Mouse (Mus musculus): Measurements from ENCODE around the gene Zfp668. TPM values are rescaled to one million over a fixed set of nuclear protein-coding genes. Genes with fewer than 3 reads are reported as not detected.

Zfp668 gene
- polyA plus RNA-seq (2014; fragmentation: Illumina TruSeq; extraction: RNeasy Lipid Tissue Mini Kit (QIAGEN cat#74804); ENCODE audit: low read depth, low replicate concordance), result 3.6 TPM

DNA sequence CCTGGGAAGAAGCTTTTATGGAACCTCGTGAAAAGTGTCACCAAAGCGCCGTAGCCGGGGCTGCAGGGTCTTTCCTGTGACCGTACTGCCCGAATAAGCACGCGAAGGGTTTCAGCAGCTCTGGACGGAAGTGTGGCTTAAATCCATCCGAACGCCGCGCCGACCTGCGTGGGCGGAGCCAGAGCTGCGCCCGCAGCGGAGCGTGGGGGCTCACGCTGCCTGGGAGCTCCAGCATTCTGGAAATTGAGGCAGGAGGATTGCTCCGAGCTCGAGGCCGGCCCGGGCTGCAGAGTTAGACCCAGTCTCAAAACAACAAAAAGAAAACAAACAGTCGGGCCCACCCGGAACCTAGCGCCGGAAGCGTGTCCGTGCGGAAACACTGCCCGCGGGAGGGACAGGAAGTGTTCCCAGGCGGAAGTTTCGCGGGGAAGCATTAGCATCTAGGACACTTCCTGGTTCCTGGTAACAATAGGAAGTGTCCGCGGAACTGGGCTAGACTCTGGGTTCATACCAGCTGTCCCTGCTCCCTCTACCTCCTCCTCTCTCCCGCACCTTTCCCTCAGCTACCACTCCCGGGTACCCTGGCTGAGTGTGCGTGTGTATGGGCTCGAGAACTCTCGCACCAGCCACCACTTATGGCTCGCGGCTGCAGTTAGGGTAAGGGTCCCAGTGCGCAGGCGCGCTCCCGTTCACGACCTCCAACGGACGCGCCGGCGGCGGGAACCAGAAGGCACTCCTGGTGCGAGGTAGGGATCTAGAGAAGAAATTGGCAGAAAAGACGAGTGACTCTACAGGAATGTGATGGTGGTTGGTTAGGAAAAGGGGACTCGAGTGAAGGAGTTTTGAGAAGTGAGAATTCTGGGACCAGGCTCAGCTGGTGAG lies at the start of gene Zfp668:
Zfp668 (minus strand) TSS at position 362 of the 882 bp plus-strand sequence.

DNA sequence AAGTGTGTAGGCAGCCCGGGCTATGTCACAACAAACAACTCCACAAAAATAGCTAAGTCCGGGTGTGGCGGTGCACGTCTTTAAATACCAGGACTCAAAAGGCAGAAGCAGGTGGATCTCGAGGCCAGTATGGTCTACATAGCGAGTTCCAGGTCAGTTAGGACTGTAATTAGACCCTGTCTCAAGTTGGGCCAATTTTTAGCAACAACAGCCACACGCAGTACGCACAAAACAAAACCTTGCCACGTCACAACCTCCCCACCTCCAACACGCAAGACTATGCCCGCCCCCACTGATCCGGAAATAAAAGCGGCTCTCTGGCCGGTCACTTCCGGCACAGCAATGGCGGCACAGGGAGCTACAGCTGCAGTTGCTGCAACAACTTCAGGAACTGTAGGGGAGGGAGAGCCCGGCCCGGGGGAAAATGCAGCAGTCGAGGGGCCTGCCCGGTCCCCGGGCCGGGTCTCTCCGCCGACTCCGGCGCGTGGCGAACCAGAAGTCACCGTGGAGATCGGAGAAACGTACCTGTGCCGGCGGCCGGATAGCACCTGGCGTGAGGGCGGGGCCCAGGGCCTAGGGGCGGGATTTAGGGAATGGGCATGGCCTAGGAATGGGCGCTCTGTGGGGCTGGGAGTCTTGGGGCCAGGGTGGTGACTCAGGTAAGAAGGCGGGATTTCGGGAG lies 35.7 kb upstream of the Zfp668 start, which contains the start of gene Kat8:
Kat8 (plus strand) TSS at position 327 of the 682 bp plus-strand sequence.

DNA sequence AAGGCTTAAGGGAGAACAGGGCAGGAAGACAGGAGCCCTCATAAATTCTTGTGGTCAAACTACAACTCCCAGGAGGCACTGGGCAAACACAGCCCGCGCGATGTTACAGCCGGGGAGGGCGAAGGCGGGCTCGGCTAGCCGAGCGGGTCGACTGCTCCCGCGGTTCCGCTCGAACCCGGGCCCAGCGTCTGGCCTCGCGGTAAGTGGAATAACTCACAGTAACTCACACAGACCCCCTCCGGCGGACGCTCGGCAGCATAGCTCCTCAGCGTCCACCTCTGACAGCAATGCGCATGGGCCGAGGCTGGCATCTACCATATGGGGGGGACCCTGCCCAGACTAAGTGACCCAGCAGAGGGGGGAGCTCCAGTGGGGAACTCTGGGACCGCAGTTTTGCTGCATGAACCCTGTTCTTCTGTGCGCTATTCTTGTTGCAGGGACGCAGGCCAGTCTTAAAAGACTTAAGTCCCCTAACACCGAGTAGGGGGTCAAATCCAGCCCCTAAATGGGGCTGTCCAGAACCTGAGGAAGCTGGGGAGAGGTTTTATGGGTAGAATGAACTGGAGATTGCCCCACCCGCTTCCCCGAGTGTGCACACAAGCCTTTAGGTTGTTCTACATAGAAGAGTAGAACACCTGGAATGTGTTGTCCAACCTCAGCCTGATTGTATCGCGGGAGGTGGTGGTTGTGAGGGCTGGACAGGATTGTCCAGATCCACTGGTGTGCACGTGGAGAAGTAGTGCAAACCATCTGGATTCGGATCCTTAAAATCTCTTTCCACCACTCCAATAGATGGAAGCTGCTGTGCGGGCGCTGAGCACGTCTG lies 27.6 kb upstream of the Zfp668 start, which contains the start of gene Bckdk:
Bckdk (plus strand) TSS at position 112 of the 826 bp plus-strand sequence.

DNA sequence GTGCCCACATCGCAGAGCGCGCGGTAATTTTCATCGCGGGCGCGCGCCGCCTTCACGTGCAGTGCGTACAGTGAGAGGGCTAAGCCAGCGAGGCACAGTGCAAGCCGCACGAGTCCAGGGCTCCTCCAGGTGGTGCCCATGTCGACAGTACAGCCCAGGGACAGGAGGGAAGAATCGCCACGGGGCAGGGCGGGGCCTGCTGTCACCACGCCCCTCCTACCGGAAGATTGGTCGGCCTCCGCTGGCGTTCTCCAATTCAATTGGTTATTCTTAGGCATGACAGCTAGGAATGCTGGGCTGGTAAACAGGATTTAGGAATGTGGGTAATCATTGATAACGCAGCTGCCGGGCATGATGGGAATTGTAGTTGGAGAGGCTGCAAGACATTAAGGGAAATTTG lies 18.8 kb upstream of the Zfp668 start, which contains the start of the genes Gm21974 and Vkorc1:
Gm21974 (minus strand) TSS at position 13 of the 400 bp plus-strand sequence.
Vkorc1 (minus strand) TSS at position 176 of the 400 bp plus-strand sequence.

DNA sequence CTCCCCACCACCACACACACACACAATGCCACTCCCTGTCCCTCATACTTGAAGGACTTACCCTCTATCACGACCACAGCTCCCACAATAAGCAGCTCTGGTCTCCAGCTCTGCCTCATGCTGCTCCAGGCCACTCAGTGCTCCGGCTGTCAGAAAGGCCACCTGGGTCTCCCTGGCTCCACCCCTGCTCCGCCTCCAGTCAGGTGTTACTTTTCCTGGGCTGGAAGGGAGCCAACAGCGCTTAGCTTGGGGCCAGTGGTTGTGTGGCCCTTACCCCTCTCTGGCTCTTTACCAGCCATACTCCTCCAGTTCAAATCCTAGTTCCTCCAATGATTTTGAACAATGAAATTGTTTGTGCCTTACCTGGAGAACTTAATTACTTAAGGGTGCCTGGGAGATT lies 14.2 kb upstream of the Zfp668 start, which contains the start of gene Prss53:
Prss53 (minus strand) TSS at position 173 of the 400 bp plus-strand sequence.

GRCm38 (mm10) chr7:127876041-127876466 lies 574 bp downstream of the Zfp668 start, which contains the start of gene Zfp646:
Zfp646 (plus strand) TSS chr7:127876221.

GRCm38 (mm10) chr7:127824176-127824871 lies 52.3 kb downstream of the Zfp668 start, which contains the start of the genes Stx4a and Stx1b:
Stx4a (plus strand) TSS chr7:127824294.
Stx1b (minus strand) TSS chr7:127824549.

Other genes starting within 250 kb of the Zfp668 start
- 20.2 TPM for gene Bcl7c, start 167.9 kb downstream of the Zfp668 start, polyA plus RNA-seq (2014; fragmentation: Illumina TruSeq; extraction: RNeasy Lipid Tissue Mini Kit (QIAGEN cat#74804); ENCODE audit: low read depth, low replicate concordance)
- 10.0 TPM for gene Ctf1, start 164.1 kb downstream of the Zfp668 start, polyA plus RNA-seq (2014; fragmentation: Illumina TruSeq; extraction: RNeasy Lipid Tissue Mini Kit (QIAGEN cat#74804); ENCODE audit: low read depth, low replicate concordance)
- gene Ctf2, start 144.7 kb downstream of the Zfp668 start, polyA plus RNA-seq (2014; fragmentation: Illumina TruSeq; extraction: RNeasy Lipid Tissue Mini Kit (QIAGEN cat#74804); ENCODE audit: low read depth, low replicate concordance), result not detected
- 3.5 TPM for gene Fbxl19, start 132.3 kb downstream of the Zfp668 start, polyA plus RNA-seq (2014; fragmentation: Illumina TruSeq; extraction: RNeasy Lipid Tissue Mini Kit (QIAGEN cat#74804); ENCODE audit: low read depth, low replicate concordance)
- gene Orai3, start 107.0 kb downstream of the Zfp668 start, polyA plus RNA-seq (2014; fragmentation: Illumina TruSeq; extraction: RNeasy Lipid Tissue Mini Kit (QIAGEN cat#74804); ENCODE audit: low read depth, low replicate concordance), result 27.5 TPM
- gene Setd1a, start 100.2 kb downstream of the Zfp668 start, polyA plus RNA-seq (2014; fragmentation: Illumina TruSeq; extraction: RNeasy Lipid Tissue Mini Kit (QIAGEN cat#74804); ENCODE audit: low read depth, low replicate concordance), result 13.0 TPM
- not detected for gene Gm49388, start 91.2 kb downstream of the Zfp668 start, polyA plus RNA-seq (2014; fragmentation: Illumina TruSeq; extraction: RNeasy Lipid Tissue Mini Kit (QIAGEN cat#74804); ENCODE audit: low read depth, low replicate concordance)
- gene Hsd3b7, start 76.2 kb downstream of the Zfp668 start, polyA plus RNA-seq (2014; fragmentation: Illumina TruSeq; extraction: RNeasy Lipid Tissue Mini Kit (QIAGEN cat#74804); ENCODE audit: low read depth, low replicate concordance), result 31.7 TPM
- gene Stx4a, start 52.5 kb downstream of the Zfp668 start, polyA plus RNA-seq (2014; fragmentation: Illumina TruSeq; extraction: RNeasy Lipid Tissue Mini Kit (QIAGEN cat#74804); ENCODE audit: low read depth, low replicate concordance), result 107 TPM
- 1.1 TPM for gene Stx1b, start 52.3 kb downstream of the Zfp668 start, polyA plus RNA-seq (2014; fragmentation: Illumina TruSeq; extraction: RNeasy Lipid Tissue Mini Kit (QIAGEN cat#74804); ENCODE audit: low read depth, low replicate concordance)
- gene Zfp646, start 607 bp downstream of the Zfp668 start, polyA plus RNA-seq (2014; fragmentation: Illumina TruSeq; extraction: RNeasy Lipid Tissue Mini Kit (QIAGEN cat#74804); ENCODE audit: low read depth, low replicate concordance), result 12.2 TPM
- gene Prss53, start 14.1 kb upstream of the Zfp668 start, polyA plus RNA-seq (2014; fragmentation: Illumina TruSeq; extraction: RNeasy Lipid Tissue Mini Kit (QIAGEN cat#74804); ENCODE audit: low read depth, low replicate concordance), result 2.9 TPM
- not detected for gene Gm21974, start 18.6 kb upstream of the Zfp668 start, polyA plus RNA-seq (2014; fragmentation: Illumina TruSeq; extraction: RNeasy Lipid Tissue Mini Kit (QIAGEN cat#74804); ENCODE audit: low read depth, low replicate concordance)
- 36.8 TPM for gene Vkorc1, start 18.8 kb upstream of the Zfp668 start, polyA plus RNA-seq (2014; fragmentation: Illumina TruSeq; extraction: RNeasy Lipid Tissue Mini Kit (QIAGEN cat#74804); ENCODE audit: low read depth, low replicate concordance)
- gene Bckdk, start 27.3 kb upstream of the Zfp668 start, polyA plus RNA-seq (2014; fragmentation: Illumina TruSeq; extraction: RNeasy Lipid Tissue Mini Kit (QIAGEN cat#74804); ENCODE audit: low read depth, low replicate concordance), result 90.4 TPM
- gene Kat8, start 35.7 kb upstream of the Zfp668 start, polyA plus RNA-seq (2014; fragmentation: Illumina TruSeq; extraction: RNeasy Lipid Tissue Mini Kit (QIAGEN cat#74804); ENCODE audit: low read depth, low replicate concordance), result 23.7 TPM
- gene Prss8, start 53.3 kb upstream of the Zfp668 start, polyA plus RNA-seq (2014; fragmentation: Illumina TruSeq; extraction: RNeasy Lipid Tissue Mini Kit (QIAGEN cat#74804); ENCODE audit: low read depth, low replicate concordance), result not detected
- gene Prss36, start 69.9 kb upstream of the Zfp668 start, polyA plus RNA-seq (2014; fragmentation: Illumina TruSeq; extraction: RNeasy Lipid Tissue Mini Kit (QIAGEN cat#74804); ENCODE audit: low read depth, low replicate concordance), result 16.2 TPM
- gene Fus, start 90.6 kb upstream of the Zfp668 start, polyA plus RNA-seq (2014; fragmentation: Illumina TruSeq; extraction: RNeasy Lipid Tissue Mini Kit (QIAGEN cat#74804); ENCODE audit: low read depth, low replicate concordance), result 387 TPM
- gene Pycard, start 117.0 kb upstream of the Zfp668 start, polyA plus RNA-seq (2014; fragmentation: Illumina TruSeq; extraction: RNeasy Lipid Tissue Mini Kit (QIAGEN cat#74804); ENCODE audit: low read depth, low replicate concordance), result 15.1 TPM
- gene Trim72, start 127.1 kb upstream of the Zfp668 start, polyA plus RNA-seq (2014; fragmentation: Illumina TruSeq; extraction: RNeasy Lipid Tissue Mini Kit (QIAGEN cat#74804); ENCODE audit: low read depth, low replicate concordance), result 255 TPM
- 2.3 TPM for gene Itgam, start 185.8 kb upstream of the Zfp668 start, polyA plus RNA-seq (2014; fragmentation: Illumina TruSeq; extraction: RNeasy Lipid Tissue Mini Kit (QIAGEN cat#74804); ENCODE audit: low read depth, low replicate concordance)
- gene Gm49368, start 185.9 kb upstream of the Zfp668 start, polyA plus RNA-seq (2014; fragmentation: Illumina TruSeq; extraction: RNeasy Lipid Tissue Mini Kit (QIAGEN cat#74804); ENCODE audit: low read depth, low replicate concordance), result not detected